Mouse (Mus musculus) Patski (cell line): ENCODE results near the gene Dusp3. TPM values are rescaled to one million over a fixed set of nuclear protein-coding genes. Genes with fewer than 3 reads are reported as not detected.

Experiments used
- ATAC-seq: fragments of 100-300 bp; one replicate; pipeline ENCODE4 v1.8.0; 2021
- CTCF ChIA-PET: fragments of 350-600 bp; sonication (Branson Sonifier 250); formaldehyde crosslinking; loops from one replicate; lab custom pipeline; 2022; ENCODE audit warnings: inconsistent platforms; lab: Charles Lee
- POLR2A ChIA-PET: fragments of 350-600 bp; sonication (Branson Sonifier 250); formaldehyde crosslinking; loops from one replicate; lab custom pipeline; 2022; ENCODE audit warnings: antibody characterized with exemption, inconsistent platforms; lab: Charles Lee
- DNase-seq: peaks from one replicate; pipeline ENCODE4 v3.0.0-alpha.2; 2011; ENCODE audit warnings: low read depth, low spot score
- H3K27me3 ChIP-seq: fragments of 371-371 bp; one replicate; pipeline ENCODE4 v1.5.1; 2021
- CTCF ChIP-seq: fragments of 100-300 bp; IDR thresholded peaks from one replicate; pipeline ENCODE4 v1.5.1; 2021
- in situ Hi-C: fragments of 300-500 bp; cut with MboI; formaldehyde crosslinking; loops from 3 replicates; pipeline ENCODE4 v1.11.1; 2018; ENCODE audit warnings: low pct_unique_long_range_greater_than_20kb, mixed read lengths
- polyA plus RNA-seq: library from polyadenylated mRNA; unstranded; gene quantifications from one replicate; pipeline ENCODE4 v1.2.3, GENCODE M21; 2021

The Dusp3 gene
- polyA plus RNA-seq, 1 experiment from 2014 or later: 95.7 TPM

DNA sequence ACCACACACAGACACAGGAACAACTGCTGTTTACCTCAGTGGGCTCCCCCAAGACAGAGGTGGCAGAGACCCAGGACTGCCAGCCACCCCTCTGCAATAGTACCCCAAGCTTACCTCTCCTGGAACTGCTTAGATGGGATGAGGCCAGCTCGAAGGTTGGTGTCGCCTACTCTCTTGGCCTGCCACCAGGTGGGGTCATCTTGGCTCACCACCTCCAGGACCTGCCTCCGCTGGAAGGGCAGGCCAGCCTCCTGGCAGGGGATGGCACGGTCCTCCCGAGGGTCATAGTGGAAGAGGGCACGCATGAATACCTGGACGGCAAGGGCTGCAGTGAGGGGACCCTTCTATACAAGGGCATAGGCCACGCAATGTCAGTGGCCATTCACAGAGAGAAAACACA is 26.4 kb upstream of the Dusp3 start:
- no peak for TF ChIP-seq CTCF
- ATAC-seq: no peak
- H3K27me3 ChIP-seq: no peaks in the 10 kb centered on the region
- DNase-seq: no peak
- POLR2A ChIA-PET: interaction anchor here (0.6 to 1.1 kb wide), 2 partner anchors 9 to 757 kb away, joined by 3 to 4 read pairs; no protein-coding TSS in a partner anchor
- CTCF ChIA-PET: no interaction called here
- in situ Hi-C loops: no loop called here

DNA sequence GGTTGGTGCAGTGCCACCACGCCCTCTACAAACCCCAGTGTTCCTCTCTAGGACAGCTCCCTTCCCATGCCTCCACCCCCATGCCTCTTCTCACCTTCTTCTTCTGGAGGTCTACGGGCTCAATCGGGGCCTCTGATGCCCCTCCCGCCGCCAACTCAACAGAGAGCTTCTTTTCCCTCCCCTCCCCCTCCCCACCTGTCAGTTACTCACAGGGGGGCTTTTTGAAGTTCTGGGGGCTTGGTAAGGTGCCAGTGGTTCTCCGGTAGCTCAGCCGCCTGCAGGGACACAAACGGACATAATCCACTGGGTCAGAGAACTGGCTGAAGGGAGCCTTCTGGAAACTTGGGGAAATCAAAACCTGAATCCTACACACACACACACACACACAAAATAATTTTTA is 24.7 kb upstream of the Dusp3 start:
- no peak for DNase-seq
- POLR2A ChIA-PET: no interaction called here
- ATAC-seq: no peak
- TF ChIP-seq CTCF: no peak
- CTCF ChIA-PET: interaction anchor here (0.6 to 1.1 kb wide), 3 partner anchors 11 to 42 kb away, joined by 3 to 4 read pairs (median 3); no protein-coding TSS in a partner anchor
- H3K27me3 ChIP-seq: no peaks in the 10 kb centered on the region
- in situ Hi-C loops: no loop called here

DNA sequence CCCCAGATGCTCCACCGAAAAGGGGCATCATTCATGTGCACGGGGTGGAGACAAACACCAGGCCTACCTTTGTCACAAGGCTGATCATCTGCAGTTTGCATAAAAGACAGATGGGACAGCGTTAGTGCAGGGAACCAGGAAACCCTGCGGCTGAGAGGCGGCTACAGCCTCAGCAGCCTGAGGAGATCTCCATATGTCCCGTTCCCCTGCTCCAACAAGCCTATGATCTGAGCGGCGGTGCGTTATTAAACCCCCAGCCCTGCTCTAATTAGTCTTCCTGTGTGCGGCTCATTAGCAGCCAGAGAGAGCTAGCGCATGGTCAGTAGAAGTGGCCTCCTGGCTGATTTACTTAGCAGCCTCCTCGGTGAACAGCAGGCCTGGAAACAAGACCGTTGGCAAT is 23.3 kb upstream of the Dusp3 start:
- CTCF ChIA-PET: no interaction called here
- ATAC-seq: no peak
- in situ Hi-C loops: no loop called here

DNA sequence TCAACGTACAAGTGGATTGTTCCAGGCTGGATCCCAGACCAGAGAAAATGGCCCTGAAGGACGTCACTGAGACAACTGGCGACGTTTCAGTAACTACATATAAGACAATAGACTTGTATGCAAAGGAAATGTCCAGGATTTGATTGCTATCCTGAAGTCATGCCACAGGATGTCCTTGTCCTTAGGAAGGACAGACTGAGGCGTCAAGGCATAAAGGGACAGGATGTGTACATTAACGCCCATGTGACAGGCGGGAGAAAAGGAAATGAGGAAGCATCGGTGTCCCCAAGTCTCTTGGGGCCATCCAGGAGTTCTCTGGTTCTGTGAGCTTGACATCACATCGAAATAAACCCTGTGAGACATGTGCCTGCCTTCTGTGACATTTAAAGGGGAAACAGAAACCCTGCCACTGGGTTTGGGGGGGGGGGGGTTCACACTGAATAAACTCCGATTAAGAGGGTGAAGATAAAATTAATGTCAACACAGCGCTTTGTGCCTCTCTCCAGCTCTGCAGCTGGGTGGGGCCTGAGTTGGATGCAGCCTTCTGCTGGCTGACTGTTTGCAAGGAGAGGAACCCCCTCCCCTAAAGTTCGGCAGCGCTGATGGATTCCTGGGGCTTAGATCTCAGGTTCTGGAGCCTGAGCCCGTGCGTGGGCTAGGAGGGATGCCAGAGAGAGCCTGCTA is 22.3 kb upstream of the Dusp3 start:
- no peak for ATAC-seq
- no peak for DNase-seq
- ChIA-PET CTCF (interaction anchor here (0.6 to 0.9 kb wide), 2 partner anchors 23 to 31 kb away, joined by 3 to 4 read pairs; no protein-coding TSS in a partner anchor), POLR2A (no interaction called here)
- TF ChIP-seq CTCF: no peak
- no peaks in the 10 kb centered on the region for H3K27me3 ChIP-seq
- in situ Hi-C loops: no loop called here

More for the DNA sequence above, 23.3 kb upstream of the Dusp3 start:
- no peak for TF ChIP-seq CTCF
- H3K27me3 ChIP-seq: no peaks in the 10 kb centered on the region
- POLR2A ChIA-PET: interaction anchor here (0.6 kb wide), 1 partner anchor 309 kb away, joined by 3 read pairs; the partner anchor contains the start of gene Ubtf
- DNase-seq: no peak

DNA sequence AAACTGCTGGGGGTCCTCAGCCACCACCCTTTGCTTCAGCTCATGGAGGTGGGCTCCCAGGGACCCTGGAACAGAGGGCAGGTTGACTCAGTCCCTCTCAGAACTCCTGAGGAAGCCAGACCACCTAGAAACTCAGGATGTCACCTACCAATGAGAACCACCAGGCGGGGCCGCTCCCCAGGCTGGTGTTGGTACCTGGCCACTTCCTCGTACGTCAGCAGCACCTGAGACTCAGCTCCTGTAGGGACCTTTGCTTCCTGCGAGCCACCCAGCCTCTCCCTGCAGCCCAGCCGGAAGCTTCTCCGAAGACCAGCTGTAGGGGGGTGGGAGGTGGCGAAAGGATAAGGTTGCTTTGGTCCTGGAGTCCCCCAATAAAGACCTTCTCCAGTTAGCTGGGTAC is 21.6 kb upstream of the Dusp3 start:
- no peak for ATAC-seq
- TF ChIP-seq CTCF: no peak
- no peaks in the 10 kb centered on the region for H3K27me3 ChIP-seq
- ChIA-PET POLR2A (no interaction called here), CTCF (no interaction called here)
- in situ Hi-C loops: no loop called here
- no peak for DNase-seq

DNA sequence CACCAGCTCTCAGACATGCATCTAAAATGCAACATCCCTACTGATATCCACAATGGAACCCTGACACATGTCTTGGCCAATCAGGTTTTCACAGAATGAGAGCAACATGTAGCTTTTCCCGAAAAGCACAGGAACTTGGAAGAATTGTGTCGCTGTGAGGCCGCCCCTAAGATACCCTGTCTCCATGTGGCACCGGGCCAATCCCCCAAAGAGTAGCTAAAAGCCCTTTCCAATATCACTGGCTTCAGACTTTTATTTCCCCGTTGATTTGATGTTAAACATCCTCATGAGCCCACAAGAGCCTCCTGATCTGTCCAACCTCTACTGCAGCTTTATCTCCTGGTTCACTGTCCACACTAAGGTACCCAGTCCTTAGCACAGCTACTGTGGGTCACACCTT is 19.9 kb upstream of the Dusp3 start:
- ATAC-seq: no peak
- in situ Hi-C loops: no loop called here
- ChIA-PET CTCF (interaction anchor here (0.7 kb wide), 1 partner anchor 34 kb away, joined by 3 read pairs; no protein-coding TSS in a partner anchor), POLR2A (no interaction called here)
- H3K27me3 ChIP-seq: no peaks in the 10 kb centered on the region
- DNase-seq: no peak
- TF ChIP-seq CTCF: no peak

DNA sequence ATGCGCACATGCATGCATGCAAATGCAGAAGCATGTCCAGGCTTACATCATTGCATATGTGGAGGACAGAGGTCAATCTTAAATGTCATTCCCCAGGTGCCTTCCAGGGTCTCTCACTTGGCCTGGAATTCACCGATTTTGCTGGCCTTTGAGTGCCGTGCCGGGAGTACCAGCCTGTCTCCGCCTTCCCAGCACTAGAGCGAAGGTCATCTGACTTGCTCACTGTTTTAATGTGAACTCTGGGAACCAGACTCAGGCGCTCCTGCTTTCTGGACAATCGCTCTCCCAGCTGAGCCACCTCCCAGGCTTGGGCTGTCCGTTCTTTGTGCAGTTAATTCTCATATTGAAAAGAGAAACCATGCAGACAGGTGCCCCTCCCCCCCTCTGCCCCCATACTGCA is 19.5 kb upstream of the Dusp3 start:
- in situ Hi-C loops: no loop called here
- DNase-seq (no peak), ATAC-seq (no peak)
- no peak for TF ChIP-seq CTCF
- CTCF ChIA-PET: no interaction called here
- POLR2A ChIA-PET: no interaction called here
- no peaks in the 10 kb centered on the region for H3K27me3 ChIP-seq

DNA sequence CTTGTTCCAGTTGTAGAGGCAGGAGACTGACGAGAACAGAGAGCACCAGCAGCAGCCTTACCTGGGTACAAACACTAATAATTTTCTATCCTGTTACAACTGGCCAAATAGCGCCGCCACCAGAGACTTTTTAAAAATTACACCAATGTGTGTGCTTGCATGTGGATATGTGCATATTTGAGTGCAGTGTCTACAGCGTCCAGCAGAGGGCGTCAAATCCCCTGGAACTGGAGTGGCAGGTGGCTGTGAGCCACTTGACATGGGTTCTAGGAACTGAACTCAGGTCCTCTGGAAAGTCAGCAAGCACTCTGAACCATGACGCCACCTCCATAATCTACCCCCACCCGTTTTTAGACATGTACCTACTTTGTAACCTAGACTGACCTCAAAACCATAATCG is 17.4 kb upstream of the Dusp3 start:
- DNase-seq: no peak
- in situ Hi-C loops: no loop called here
- H3K27me3 ChIP-seq: no peaks in the 10 kb centered on the region
- no peak for TF ChIP-seq CTCF
- no peak for ATAC-seq
- ChIA-PET CTCF (no interaction called here), POLR2A (no interaction called here)

DNA sequence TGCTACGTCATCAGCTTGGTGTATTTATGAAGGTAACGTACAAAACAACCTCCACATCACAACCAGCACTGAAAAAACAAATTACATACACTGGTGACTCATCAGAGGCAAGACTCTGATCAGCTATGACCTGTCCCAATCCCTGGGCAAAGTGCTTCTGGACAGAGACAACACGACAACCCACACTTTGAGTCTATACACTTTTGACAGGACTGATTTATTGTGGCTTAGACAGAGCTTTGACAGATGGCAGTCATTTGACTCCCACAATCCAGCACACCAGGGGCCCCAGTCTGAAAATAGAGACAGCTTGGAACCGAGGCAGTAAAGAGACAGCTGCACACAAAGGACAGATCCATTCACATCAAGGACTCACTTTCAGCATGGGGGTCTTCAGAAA is 12.7 kb upstream of the Dusp3 start:
- no peak for TF ChIP-seq CTCF
- DNase-seq (no peak), ATAC-seq (no peak)
- H3K27me3 ChIP-seq: no peaks in the 10 kb centered on the region
- ChIA-PET CTCF (interaction anchor here (2.0 to 6.3 kb wide), 3 partner anchors 12 to 41 kb away, joined by 4 to 31 read pairs (median 15); partner anchors contain the start of genes Cd300lg and Dusp3), POLR2A (interaction anchor here (0.8 kb wide), 1 partner anchor 16 kb away, joined by 10 read pairs; no protein-coding TSS in a partner anchor)
- in situ Hi-C loops: loop anchor here (5.0 kb wide), 1 partner anchor 38 kb away; no protein-coding TSS in a partner anchor

DNA sequence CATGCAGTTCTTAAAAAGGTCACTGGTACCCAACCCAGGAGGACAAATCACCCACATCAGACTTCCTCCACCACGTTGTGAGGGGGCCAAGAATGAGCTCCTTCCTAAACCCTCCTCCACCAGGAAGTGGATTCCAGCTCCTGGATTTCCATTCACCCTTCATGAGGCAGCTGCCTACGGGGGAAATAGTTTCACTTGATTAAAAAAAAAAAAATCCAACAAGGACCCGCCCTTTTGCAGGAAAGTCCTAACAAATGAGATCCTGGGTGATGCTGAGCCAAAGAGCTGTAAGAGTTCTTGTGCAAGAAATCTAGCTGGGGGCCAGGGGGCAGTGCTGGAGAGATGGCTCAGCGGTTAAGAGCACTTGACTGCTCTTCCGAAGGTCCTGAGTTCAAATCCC is 11.4 kb upstream of the Dusp3 start:
- CTCF ChIA-PET: interaction anchor here (0.7 to 6.3 kb wide), 4 partner anchors 12 to 42 kb away, joined by 3 to 31 read pairs (median 9); partner anchors contain the start of genes Cd300lg and Dusp3
- H3K27me3 ChIP-seq: no peaks in the 10 kb centered on the region
- POLR2A ChIA-PET: no interaction called here
- DNase-seq (no peak), ATAC-seq (no peak)
- TF ChIP-seq CTCF: no peak
- in situ Hi-C loops: loop anchor here (5.0 kb wide), 1 partner anchor 39 kb away; no protein-coding TSS in a partner anchor

DNA sequence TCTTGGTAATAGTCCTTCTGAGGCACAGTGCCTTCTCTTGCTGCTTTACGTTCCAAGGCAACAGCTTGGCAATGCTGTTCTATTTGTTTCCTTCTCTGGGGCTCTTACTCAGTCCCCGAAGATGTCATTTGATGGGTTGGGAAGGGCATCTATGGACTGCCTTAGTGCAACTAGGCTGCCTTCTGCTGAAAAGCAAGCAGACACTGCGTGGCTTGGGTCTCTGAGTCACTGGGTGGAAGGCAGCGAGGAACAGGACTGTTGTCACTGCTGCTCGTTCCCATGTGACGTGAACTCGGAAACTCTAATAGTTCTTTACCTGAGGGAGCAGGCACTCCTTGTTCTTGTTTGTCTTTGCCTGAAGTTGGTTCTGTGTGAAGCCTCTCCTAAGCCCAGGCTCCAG is 9.1 kb upstream of the Dusp3 start:
- H3K27me3 ChIP-seq: peaks cover 7% of the 10 kb centered on the region
- TF ChIP-seq CTCF: no peak
- ATAC-seq (no peak), DNase-seq (no peak)
- in situ Hi-C loops: loop anchor here (5.0 kb wide), 1 partner anchor 41 kb away; no protein-coding TSS in a partner anchor
- ChIA-PET POLR2A (no interaction called here), CTCF (interaction anchor here (1.4 to 6.3 kb wide), 2 partner anchors 9 to 45 kb away, joined by 4 to 31 read pairs; partner anchors contain the start of genes Cd300lg and Dusp3)
